In genomic region chr14:15062861-15063418, GRCm38 (mm10) we compare ENCODE assay signal across 8 mouse cellular contexts.
DNase-seq lines count a peak whose midpoint lies in the region; ATAC-seq lines count a peak whose summit lies in the region.

No protein-coding gene starts in this region.

- DNase-seq in frontal cortex, postnatal 14 days (ENCODE audit: low spot score in 2 of 2): no peak
- DNase-seq in 416B (ENCODE audit: low read depth): peak; percentile 7
- peak; percentile 16 for DNase-seq in lung, postnatal 14 days
- DNase-seq in adrenal gland, postnatal 14 days: no peak
- DNase-seq in cerebellum, adult 11-12 months: no peak
- no peak for DNase-seq in layer of hippocampus, adult 11-12 months (ENCODE audit: low spot score)

- ATAC-seq in frontal cortex, adult (ENCODE audit: low TSS enrichment): 0 out of 2 replicates have a peak, but pooled peaks have one; percentile 17
- ATAC-seq in hematopoietic stem cell, adult 5-6 weeks (replicated peaks in 1 of 2; ENCODE audit: insufficient read depth in 1 of 2, low FRiP score in 2 of 2, low TSS enrichment in 1 of 2, low read depth in 1 of 2, poor library complexity in 2 of 2, severe bottlenecking in 2 of 2): peak; percentile 92 to 93

Comparison
In these comparisons a context has a peak if more than half of its experiments do, and no peak if none do; other contexts are left out.
1. DNase-seq: peak in 416B (single experiment) and lung, postnatal 14 days (single experiment); none in frontal cortex, postnatal 14 days (0 of 2), adrenal gland, postnatal 14 days (single experiment), cerebellum, adult 11-12 months (single experiment) and layer of hippocampus, adult 11-12 months (single experiment).